Mouse (Mus musculus): ENCODE data around the gene 9230102O04Rik. TPM values are rescaled to one million over a fixed set of nuclear protein-coding genes. Genes with fewer than 3 reads are reported as not detected.

9230102O04Rik gene
- total and polyA plus RNA-seq, 2 experiments from 2014 or later: 1.0 to 1.5 TPM

DNA sequence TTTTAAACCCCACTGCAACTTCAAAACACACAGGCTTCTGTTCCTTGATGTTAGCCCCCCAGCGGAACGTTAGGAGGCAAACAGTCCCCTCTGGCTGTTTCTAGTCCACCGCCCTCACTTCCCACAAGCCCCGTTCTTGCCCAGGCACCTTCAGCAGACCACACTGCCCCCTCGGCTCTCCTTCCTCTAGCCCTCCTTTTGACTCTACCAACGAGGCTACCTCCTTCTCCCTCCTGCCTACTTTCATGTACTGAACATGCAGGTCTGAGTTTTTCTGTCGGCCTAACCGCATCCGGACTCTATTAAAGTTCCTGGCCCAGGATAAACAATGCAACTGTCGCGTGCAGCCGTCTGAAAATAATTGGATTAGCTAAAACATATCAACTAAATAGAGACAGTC is 16.7 kb downstream of the 9230102O04Rik start:
- H3K36me3 ChIP-seq (ENCODE audit: insufficient read depth, low read length): no peaks in the 10 kb centered on the region
- TF ChIP-seq CTCF (IDR thresholded peaks at IDR 0.05; ENCODE audit: low read depth): no peak
- peak overlapping the region; percentile 32 for H3K4me2 ChIP-seq (ENCODE audit: low read depth, low read length)
- H3K4me3 ChIP-seq (ENCODE audit: low read length): no peak overlapping the region; the same call in 1 of the 2 replicates
- H3K27me3 ChIP-seq (ENCODE audit: insufficient read depth, low read length): peaks cover 44% of the 10 kb centered on the region; the same call in 1 of the 2 replicates
- H3K9me3 ChIP-seq (ENCODE audit: low read length): no peaks in the 10 kb centered on the region
- WGBS: 5% methylated on average over 12 of the region's 12 CpGs
- DNase-seq (ENCODE audit: low spot score) (no peak), ATAC-seq (no peak)
- H3K9ac ChIP-seq (replicated peaks; ENCODE audit: low read length): no peak overlapping the region
- no peaks in the 10 kb centered on the region for H3K4me1 ChIP-seq (ENCODE audit: insufficient read depth, low read length)
- H3K27ac ChIP-seq: no peak overlapping the region

DNA sequence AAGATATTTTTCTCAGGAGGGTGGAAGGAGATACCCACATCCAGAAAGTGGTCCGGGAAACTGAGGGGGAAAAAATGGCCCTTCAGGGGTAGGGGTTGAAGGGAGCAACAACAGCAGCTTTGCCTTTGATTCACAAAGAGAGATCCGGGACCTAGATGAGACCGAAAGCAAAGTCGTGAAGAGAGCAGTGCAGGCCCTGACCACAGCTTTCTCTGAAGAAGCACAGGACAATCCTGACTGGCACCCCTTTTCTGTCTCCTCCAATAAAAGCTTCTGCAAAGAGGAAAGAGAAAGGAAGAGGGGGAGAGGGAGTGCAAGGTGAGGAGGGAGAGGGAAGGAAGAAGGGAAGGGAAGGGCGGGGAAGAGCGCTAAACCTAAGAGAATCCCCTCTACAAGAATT is 17.5 kb downstream of the 9230102O04Rik start:
- WGBS: 44% methylated on average over 6 of the region's 6 CpGs
- Histone ChIP-seq H3K27ac (no peak overlapping the region), H3K4me1 (ENCODE audit: insufficient read depth, low read length) (no peaks in the 10 kb centered on the region), H3K4me2 (ENCODE audit: low read depth, low read length) (peak overlapping the region; percentile 32), H3K9me3 (ENCODE audit: low read length) (no peaks in the 10 kb centered on the region), H3K36me3 (ENCODE audit: insufficient read depth, low read length) (no peaks in the 10 kb centered on the region), H3K27me3 (ENCODE audit: insufficient read depth, low read length) (peaks cover 39% of the 10 kb centered on the region; the same call in 1 of the 2 replicates), H3K4me3 (ENCODE audit: low read length) (no peak overlapping the region), H3K9ac (replicated peaks; ENCODE audit: low read length) (no peak overlapping the region)
- DNase-seq (ENCODE audit: low spot score): no peak
- no peak for ATAC-seq
- TF ChIP-seq CTCF (IDR thresholded peaks at IDR 0.05; ENCODE audit: low read depth): no peak

DNA sequence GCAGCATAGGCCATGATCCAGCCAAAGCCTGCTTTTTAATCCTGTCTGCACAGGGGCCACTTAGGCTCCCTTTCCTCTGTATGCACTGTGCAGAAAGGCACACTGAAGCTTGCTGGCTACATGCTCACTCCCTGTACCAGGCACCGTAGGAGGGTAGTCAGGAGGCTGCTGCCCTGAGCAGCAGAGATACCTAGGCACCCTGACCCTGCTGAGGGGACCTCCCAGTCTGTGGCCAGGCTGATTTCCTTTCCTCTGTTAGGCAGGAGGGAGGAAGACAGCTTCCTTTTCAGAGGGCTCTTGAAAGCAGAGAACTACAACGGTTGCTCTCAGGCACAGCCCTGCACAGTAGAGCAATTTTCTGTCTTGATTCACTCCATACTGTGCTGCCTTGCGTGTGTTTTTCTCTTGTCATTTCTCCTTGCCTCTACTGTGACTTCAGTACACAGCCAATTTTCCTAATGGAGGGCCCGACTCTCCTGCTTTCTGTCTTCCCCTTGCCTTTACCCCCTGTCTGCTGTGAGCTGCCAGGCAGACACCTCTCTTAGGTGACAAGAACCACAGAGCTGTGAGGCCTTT is 18.1 kb downstream of the 9230102O04Rik start:
- 37% methylated on average over 4 of the region's 4 CpGs for WGBS
- Histone ChIP-seq H3K4me2 (ENCODE audit: low read depth, low read length) (no peak overlapping the region), H3K9me3 (ENCODE audit: low read length) (no peaks in the 10 kb centered on the region), H3K9ac (replicated peaks; ENCODE audit: low read length) (no peak overlapping the region), H3K27me3 (ENCODE audit: insufficient read depth, low read length) (peaks cover 39% of the 10 kb centered on the region; the same call in 1 of the 2 replicates), H3K27ac (no peak overlapping the region), H3K36me3 (ENCODE audit: insufficient read depth, low read length) (no peaks in the 10 kb centered on the region), H3K4me1 (ENCODE audit: insufficient read depth, low read length) (no peaks in the 10 kb centered on the region), H3K4me3 (ENCODE audit: low read length) (no peak overlapping the region)
- DNase-seq (ENCODE audit: low spot score) (no peak), ATAC-seq (no peak)
- no peak for TF ChIP-seq CTCF (IDR thresholded peaks at IDR 0.05; ENCODE audit: low read depth)

GRCm38 (mm10) chr2:9867092-9867825 is 22.1 kb downstream of the 9230102O04Rik start:
- H3K9ac ChIP-seq (replicated peaks; ENCODE audit: low read length): no peak overlapping the region
- no peaks in the 10 kb centered on the region for H3K4me1 ChIP-seq (ENCODE audit: insufficient read depth, low read length)
- no peak overlapping the region for H3K27ac ChIP-seq
- no peak for TF ChIP-seq CTCF (IDR thresholded peaks at IDR 0.05; ENCODE audit: low read depth)
- peaks cover 15% of the 10 kb centered on the region; the same call in 1 of the 2 replicates for H3K27me3 ChIP-seq (ENCODE audit: insufficient read depth, low read length)
- H3K4me2 ChIP-seq (ENCODE audit: low read depth, low read length): no peak overlapping the region
- H3K9me3 ChIP-seq (ENCODE audit: low read length): no peaks in the 10 kb centered on the region
- WGBS: 78% methylated on average over 12 of the region's 12 CpGs
- no peaks in the 10 kb centered on the region for H3K36me3 ChIP-seq (ENCODE audit: insufficient read depth, low read length)
- ATAC-seq (no peak), DNase-seq (ENCODE audit: low spot score) (no peak)
- H3K4me3 ChIP-seq (ENCODE audit: low read length): no peak overlapping the region

GRCm38 (mm10) chr2:9860698-9861097 is 28.6 kb downstream of the 9230102O04Rik start:
- Histone ChIP-seq H3K4me1 (ENCODE audit: insufficient read depth, low read length) (no peaks in the 10 kb centered on the region), H3K9me3 (ENCODE audit: low read length) (no peaks in the 10 kb centered on the region), H3K4me2 (ENCODE audit: low read depth, low read length) (no peak overlapping the region), H3K36me3 (ENCODE audit: insufficient read depth, low read length) (no peaks in the 10 kb centered on the region), H3K27me3 (ENCODE audit: insufficient read depth, low read length) (no peaks in the 10 kb centered on the region), H3K9ac (replicated peaks; ENCODE audit: low read length) (no peak overlapping the region), H3K27ac (no peak overlapping the region), H3K4me3 (ENCODE audit: low read length) (no peak overlapping the region)
- ATAC-seq (no peak), DNase-seq (ENCODE audit: low spot score) (no peak)
- TF ChIP-seq CTCF (IDR thresholded peaks at IDR 0.05; ENCODE audit: low read depth): no peak
- WGBS: 90% methylated on average over 5 of the region's 5 CpGs

DNA sequence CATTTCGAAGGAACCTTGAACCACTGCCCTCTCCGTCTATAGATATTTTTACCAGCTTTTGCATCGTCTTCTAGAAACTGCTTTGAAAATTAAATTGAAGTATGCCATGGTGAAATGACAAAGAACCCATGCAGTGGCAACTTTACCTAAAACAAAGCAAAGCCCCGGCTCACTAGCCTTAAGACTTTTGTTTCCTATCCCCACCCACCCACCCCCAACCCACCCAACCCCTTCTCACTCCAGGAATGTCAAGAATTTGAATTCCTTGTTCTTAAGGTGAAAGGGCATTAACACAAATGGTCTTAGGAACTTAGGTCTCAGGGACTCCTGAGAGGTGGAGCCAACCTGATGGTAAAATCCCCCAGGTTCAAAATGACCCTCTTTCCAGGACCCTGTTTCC is 33.5 kb downstream of the 9230102O04Rik start:
- WGBS: 28% methylated on average over 4 of the region's 4 CpGs
- Histone ChIP-seq H3K4me3 (ENCODE audit: low read length) (no peak overlapping the region), H3K27me3 (ENCODE audit: insufficient read depth, low read length) (no peaks in the 10 kb centered on the region), H3K4me2 (ENCODE audit: low read depth, low read length) (no peak overlapping the region), H3K9me3 (ENCODE audit: low read length) (no peaks in the 10 kb centered on the region), H3K4me1 (ENCODE audit: insufficient read depth, low read length) (no peaks in the 10 kb centered on the region), H3K36me3 (ENCODE audit: insufficient read depth, low read length) (no peaks in the 10 kb centered on the region), H3K27ac (no peak overlapping the region), H3K9ac (replicated peaks; ENCODE audit: low read length) (no peak overlapping the region)
- no peak for TF ChIP-seq CTCF (IDR thresholded peaks at IDR 0.05; ENCODE audit: low read depth)
- no peak for ATAC-seq
- DNase-seq (ENCODE audit: low spot score): no peak
